Mouse (Mus musculus) limb, embryonic 14.5 days (tissue): ENCODE measurements around the gene Elmo1. TPM values are rescaled to one million over a fixed set of nuclear protein-coding genes. Genes with fewer than 3 reads are reported as not detected.
"Not testable (repeated sequence)": the region's sequence is repeated elsewhere in the genome, so short reads cannot be mapped to it uniquely, and the experiment has no call there.

Source experiments
- ATAC-seq: fragments of 200-750 bp; cut with Nextera tagmentation; 2 replicates; pipeline ENCODE4 v1.8.0; 2017; ENCODE audit warnings: low read depth, moderate number of reproducible peaks, moderate TSS enrichment; ENCODE audit not compliant: low FRiP score
- DNase-seq: peaks from one replicate; pipeline ENCODE4 v3.0.0-alpha.2; 2015; ENCODE audit warnings: low spot score
- H3K27ac ChIP-seq: fragments of 300-500 bp; sonication (generic); replicated peaks from 2 replicates; pipeline ENCODE4 v1.5.1; 2014; ENCODE audit warnings: low read depth, mild to moderate bottlenecking, low read length, moderate library complexity, mixed read lengths
- H3K27me3 ChIP-seq: fragments of 300-500 bp; sonication (generic); 2 replicates; pipeline ENCODE4 v1.6.1; 2014; ENCODE audit warnings: low read length, mixed read lengths; ENCODE audit not compliant: control insufficient read depth, insufficient read depth
- H3K36me3 ChIP-seq: fragments of 300-500 bp; sonication (generic); 2 replicates; pipeline ENCODE4 v1.6.1; 2014; ENCODE audit warnings: mild to moderate bottlenecking, low read length, moderate library complexity, mixed read lengths; ENCODE audit not compliant: control insufficient read depth, insufficient read depth
- H3K4me1 ChIP-seq: fragments of 300-500 bp; sonication (generic); 2 replicates; pipeline ENCODE4 v1.6.1; 2014; ENCODE audit warnings: antibody characterized with exemption, low read length, mixed read lengths; ENCODE audit not compliant: control insufficient read depth, insufficient read depth
- H3K4me2 ChIP-seq: fragments of 300-500 bp; sonication (generic); replicated peaks from 2 replicates; pipeline ENCODE4 v1.6.1; 2014; ENCODE audit warnings: low read depth, mild to moderate bottlenecking, low read length, moderate library complexity; ENCODE audit not compliant: severe bottlenecking
- H3K4me3 ChIP-seq: fragments of 300-500 bp; sonication (generic); replicated peaks from 2 replicates; pipeline ENCODE4 v1.5.1; 2014; ENCODE audit warnings: low read length
- H3K9ac ChIP-seq: fragments of 300-500 bp; sonication (generic); 2 replicates; pipeline ENCODE4 v1.6.1; 2014; ENCODE audit warnings: mild to moderate bottlenecking, low read depth, low read length, moderate library complexity; ENCODE audit not compliant: severe bottlenecking
- H3K9me3 ChIP-seq: fragments of 300-500 bp; sonication (generic); 2 replicates; pipeline ENCODE4 v1.6.1; 2016; ENCODE audit warnings: low read length; ENCODE audit not compliant: control insufficient read depth
- POLR2A ChIP-seq: fragments of 200-500 bp; IDR thresholded peaks from 2 replicates; pipeline ENCODE4 v1.8.0; 2012; ENCODE audit warnings: inconsistent platforms, mild to moderate bottlenecking, moderate library complexity, borderline replicate concordance; ENCODE audit not compliant: insufficient read depth, insufficient read length; ENCODE audit errors: extremely low read depth
- WGBS: fragments of 180-500 bp; shearing (Covaris S2); extraction: QIAGEN DNeasy Blood & Tissue Kit; methylation state at CpG from one replicate; pipeline ENCODE4 v1.1.7; 2014; 5-methylcytosine and 5-hydroxymethylcytosine counted together
- polyA plus RNA-seq, 2 experiments: library from polyadenylated mRNA; depleted of rRNA in 1 of 2; stranded (reverse) in 1 of 2; unstranded in 1 of 2; fragments of >200 nt; fragmentation: Nextera tagmentation in 1 of 2; extraction: Ambion mirVana in 1 of 2; gene quantifications; 2 replicates each; pipeline versions ENCODE4 v1.2.1 to v1.2.3; 2012 to 2014

Gene Elmo1
- polyA plus RNA-seq, 2 experiments = 12.8 TPM

GRCm38 (mm10) chr13:20615596-20616469 is 525.4 kb downstream of the Elmo1 start:
- H3K9me3 ChIP-seq = no peaks in the 10 kb centered on the region
- H3K4me1 ChIP-seq = no peaks in the 10 kb centered on the region
- no peak overlapping the region for H3K4me3 ChIP-seq
- no peak overlapping the region for H3K27ac ChIP-seq
- H3K4me2 ChIP-seq = no peak overlapping the region
- 80% methylated on average over 10 of the region's 10 CpGs for WGBS
- no peak overlapping the region for H3K9ac ChIP-seq
- no peak for TF ChIP-seq POLR2A
- H3K36me3 ChIP-seq = no peaks in the 10 kb centered on the region
- DNase-seq = no peak
- ATAC-seq = no peak
- H3K27me3 ChIP-seq = no peaks in the 10 kb centered on the region

- H3K27me3 ChIP-seq = no peaks in the 10 kb centered on the region
- DNase-seq = no peak
- no peak overlapping the region for H3K9ac ChIP-seq
- no peaks in the 10 kb centered on the region for H3K4me1 ChIP-seq
- no peaks in the 10 kb centered on the region for H3K36me3 ChIP-seq
- no peaks in the 10 kb centered on the region for H3K9me3 ChIP-seq
- WGBS = 81% methylated on average over 5 of the region's 5 CpGs
- no peak for ATAC-seq
- no peak overlapping the region for H3K4me2 ChIP-seq
- H3K27ac ChIP-seq = no peak overlapping the region
- no peak overlapping the region for H3K4me3 ChIP-seq
- no peak for TF ChIP-seq POLR2A
Measured at GRCm38 (mm10) chr13:20619946-20620345, 529.5 kb downstream of the Elmo1 start.

GRCm38 (mm10) chr13:20623071-20623850 is 532.9 kb downstream of the Elmo1 start:
- no peak for TF ChIP-seq POLR2A
- Histone ChIP-seq H3K9ac (no peak overlapping the region), H3K27me3 (no peaks in the 10 kb centered on the region), H3K4me2 (no peak overlapping the region), H3K4me3 (no peak overlapping the region), H3K27ac (no peak overlapping the region), H3K36me3 (no peaks in the 10 kb centered on the region), H3K9me3 (no peaks in the 10 kb centered on the region), H3K4me1 (no peaks in the 10 kb centered on the region)
- ATAC-seq (no peak), DNase-seq (no peak)
- WGBS = 79% methylated on average over 7 of the region's 7 CpGs

- DNase-seq = no peak
- Histone ChIP-seq H3K36me3 (no peaks in the 10 kb centered on the region), H3K27ac (no peak overlapping the region), H3K4me2 (no peak overlapping the region), H3K27me3 (no peaks in the 10 kb centered on the region), H3K4me1 (no peaks in the 10 kb centered on the region), H3K4me3 (no peak overlapping the region), H3K9ac (no peak overlapping the region), H3K9me3 (no peaks in the 10 kb centered on the region)
- WGBS = 81% methylated on average over 6 of the region's 6 CpGs
- TF ChIP-seq POLR2A = no peak
- ATAC-seq = no peak
Measured at GRCm38 (mm10) chr13:20627796-20628195, 537.4 kb downstream of the Elmo1 start.

- no peaks in the 10 kb centered on the region for H3K4me1 ChIP-seq
- no peak overlapping the region for H3K4me3 ChIP-seq
Measured at GRCm38 (mm10) chr13:20632477-20632876, 542.1 kb downstream of the Elmo1 start.

GRCm38 (mm10) chr13:20634679-20635078 is 544.3 kb downstream of the Elmo1 start:
- 70% methylated on average over 1 of the region's 2 CpGs for whole genome bisulfite sequencing
- ATAC-seq, H3K9me3 ChIP-seq, H3K9ac ChIP-seq, H3K36me3 ChIP-seq, DNase-seq, H3K27ac ChIP-seq, H3K4me3 ChIP-seq, H3K4me1 ChIP-seq, H3K4me2 ChIP-seq, H3K27me3 ChIP-seq: not testable (repeated sequence)

More at GRCm38 (mm10) chr13:20632477-20632876, 542.1 kb downstream of the Elmo1 start:
- ATAC-seq (no peak), DNase-seq (no peak)
- Histone ChIP-seq H3K27me3 (no peaks in the 10 kb centered on the region), H3K9ac (no peak overlapping the region), H3K27ac (no peak overlapping the region), H3K4me2 (no peak overlapping the region), H3K9me3 (no peaks in the 10 kb centered on the region), H3K36me3 (no peaks in the 10 kb centered on the region)
- WGBS = 76% methylated on average over 5 of the region's 5 CpGs
- TF ChIP-seq POLR2A = no peak
